Mouse (Mus musculus) bone marrow macrophage, adult 2 months (primary cell): ENCODE data around the gene Tspan32.

Experiments
- CTCF ChIP-seq: IDR thresholded peaks from 2 replicates; pipeline ENCODE4 v1.5.1; 2012; ENCODE audit warnings: low read depth, mild to moderate bottlenecking, low read length, moderate library complexity
- POLR2A ChIP-seq: IDR thresholded peaks from 2 replicates; pipeline ENCODE4 v1.6.1; 2012; ENCODE audit warnings: mild to moderate bottlenecking, low read depth, low read length, borderline replicate concordance

GRCm38 (mm10) chr7:142968809-142969511 is 35.9 kb upstream of the Tspan32 start, which contains the start of gene Ascl2:
- TF ChIP-seq CTCF (no peak), POLR2A (no peak)
